Mouse (Mus musculus): ENCODE measurements around the gene Dclk1.

The Dclk1 gene

DNA sequence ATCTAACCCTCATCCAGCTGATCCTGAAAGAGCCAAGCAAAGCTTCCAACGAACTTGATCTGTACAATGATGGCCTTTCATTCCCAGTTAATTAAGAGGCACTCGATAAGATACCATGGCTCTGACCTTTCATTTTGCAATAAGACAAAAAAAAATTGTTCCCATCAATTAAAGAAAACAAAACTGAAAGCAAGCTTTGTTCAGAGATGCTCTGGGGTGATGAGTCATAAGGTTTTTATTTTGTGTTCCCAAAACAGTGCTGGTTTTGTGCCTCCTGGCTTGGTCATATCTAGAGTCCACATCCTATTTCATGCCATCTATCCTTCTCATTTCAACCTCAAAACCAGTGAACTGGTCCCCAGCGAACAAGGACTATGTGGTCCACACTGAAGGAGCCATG, 91.3 kb downstream of the Dclk1 start:
- DNase-seq (ENCODE audit: low spot score in 2 of 2) = no peak

DNA sequence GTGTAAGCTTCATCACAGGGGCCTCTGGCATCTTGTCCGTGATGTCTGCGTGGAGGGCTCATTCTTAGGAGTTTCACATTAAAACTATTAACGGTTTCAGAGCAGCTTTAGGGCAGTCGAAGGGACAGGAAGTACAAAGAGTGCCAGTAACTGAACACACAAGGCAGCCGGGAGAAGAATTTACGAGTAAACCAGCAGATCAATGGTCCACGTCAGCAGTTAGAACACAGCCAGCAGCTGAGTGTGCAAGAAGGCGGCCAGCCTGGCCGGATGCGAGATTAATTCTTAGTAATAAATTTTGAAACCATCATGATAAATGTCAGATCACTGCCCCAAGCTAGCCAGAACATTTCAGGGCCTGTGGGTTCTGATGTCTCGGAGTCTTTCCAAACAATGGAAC, 94.7 kb downstream of the Dclk1 start:
- DNase-seq (ENCODE audit: low spot score in 2 of 2) = no peak

- no peak for DNase-seq (ENCODE audit: low spot score in 2 of 2)
Observed at GRCm38 (mm10) chr3:55337671-55338070, 95.5 kb downstream of the Dclk1 start.

GRCm38 (mm10) chr3:55342445-55342844, 100.3 kb downstream of the Dclk1 start:
- no peak for DNase-seq (ENCODE audit: low spot score in 2 of 2)

GRCm38 (mm10) chr3:55347371-55348025, 105.3 kb downstream of the Dclk1 start:
- DNase-seq (ENCODE audit: low spot score in 2 of 2) = peak; percentile 35 to 64

DNA sequence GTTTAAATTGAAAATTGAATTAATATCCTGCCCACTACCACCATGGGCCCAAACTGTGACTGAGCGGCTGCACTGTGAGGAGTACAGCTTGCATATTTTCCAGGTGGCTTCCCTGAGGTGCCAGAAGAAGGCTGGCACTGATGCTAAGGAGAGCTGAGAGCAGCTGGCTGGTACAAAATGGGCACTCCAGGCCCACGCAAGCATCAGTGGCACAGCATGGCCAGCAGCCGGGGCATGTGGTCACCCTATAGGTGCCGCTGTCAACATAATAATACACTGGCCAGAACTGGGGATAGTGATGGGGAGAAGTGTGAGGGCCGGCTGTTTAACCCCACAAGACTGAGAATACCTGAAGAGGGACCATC, 105.8 kb downstream of the Dclk1 start:
- peak in 1 of 2 experiments; percentile 30 for DNase-seq (ENCODE audit: low spot score in 2 of 2)

DNA sequence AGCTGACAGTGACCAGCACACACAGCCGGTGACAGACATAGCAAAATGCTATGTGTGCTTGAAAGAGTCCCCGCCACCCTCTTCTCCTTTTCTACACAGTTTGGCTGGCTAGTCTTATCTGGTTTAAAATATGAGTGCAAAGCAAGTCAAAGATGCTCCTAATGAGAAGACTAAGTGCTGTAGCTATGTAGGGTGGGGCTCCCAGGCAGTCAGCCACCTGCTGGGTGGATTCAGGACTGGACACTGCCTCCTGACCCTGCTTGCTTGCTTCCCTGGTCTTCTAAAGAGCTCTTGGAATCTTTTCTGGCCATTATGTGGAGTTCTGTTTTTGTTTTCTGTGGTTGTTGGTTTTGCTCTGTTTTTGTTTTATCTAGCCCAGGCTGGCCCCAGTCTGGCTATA, 108.0 kb downstream of the Dclk1 start:
- peak in 1 of 2 experiments; percentile 5 for DNase-seq (ENCODE audit: low spot score in 2 of 2)

- peak; percentile 31 to 74 for DNase-seq (ENCODE audit: low spot score in 2 of 2)
Observed at GRCm38 (mm10) chr3:55351281-55352052, 109.3 kb downstream of the Dclk1 start.

DNA sequence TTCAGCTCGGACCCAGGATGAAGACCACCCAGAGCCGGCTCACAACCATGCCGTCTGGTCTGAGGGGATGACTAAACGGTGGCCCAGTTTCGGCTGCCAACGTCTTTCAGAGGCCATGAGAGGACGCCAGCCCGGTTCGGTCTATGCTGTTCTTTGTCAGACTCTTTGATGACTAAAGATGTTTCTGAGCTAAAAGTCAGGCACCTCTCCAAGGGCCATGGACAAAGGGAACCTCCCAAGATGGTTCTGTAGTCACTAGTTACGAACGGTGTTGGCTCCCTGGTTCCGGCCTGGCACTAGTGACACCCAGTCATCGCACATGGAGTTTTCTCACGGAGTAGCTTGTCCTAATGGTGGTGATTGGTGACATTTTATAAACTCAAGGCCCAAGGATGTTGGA, 110.4 kb downstream of the Dclk1 start:
- DNase-seq (ENCODE audit: low spot score in 2 of 2) = no peak

- no peak for DNase-seq (ENCODE audit: low spot score in 2 of 2)
Observed at GRCm38 (mm10) chr3:55353169-55353568, 111.0 kb downstream of the Dclk1 start.

DNA sequence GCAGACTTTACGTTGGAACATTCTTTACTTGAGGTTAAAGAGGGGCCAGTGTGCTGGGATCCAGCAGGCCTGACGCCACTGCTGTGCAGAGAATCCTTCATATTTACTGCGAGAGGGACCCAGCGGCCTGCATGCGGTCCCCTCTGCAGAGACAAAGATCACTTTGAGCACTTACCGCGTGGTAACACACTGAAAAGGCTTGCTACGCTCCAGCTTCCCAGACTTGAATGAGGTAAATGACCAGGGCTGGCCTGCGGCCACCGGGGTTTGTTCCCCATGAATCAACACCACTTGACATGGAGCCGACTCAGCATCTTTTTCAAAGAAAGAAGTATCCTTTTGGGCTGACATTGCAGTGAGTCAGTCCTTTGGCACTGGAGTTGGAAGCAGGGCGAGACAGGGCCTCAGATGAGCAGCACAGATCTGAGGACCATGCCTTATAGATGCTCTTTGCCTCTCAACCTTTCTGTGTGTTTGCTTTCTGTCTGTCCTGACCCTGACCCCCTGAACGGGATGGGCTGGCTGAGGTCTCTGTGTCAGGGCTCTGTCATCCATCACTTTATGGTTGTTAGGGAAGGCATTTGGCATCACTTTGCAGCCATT, 111.8 kb downstream of the Dclk1 start:
- peak in 1 of 2 experiments; percentile 64 for DNase-seq (ENCODE audit: low spot score in 2 of 2)

DNA sequence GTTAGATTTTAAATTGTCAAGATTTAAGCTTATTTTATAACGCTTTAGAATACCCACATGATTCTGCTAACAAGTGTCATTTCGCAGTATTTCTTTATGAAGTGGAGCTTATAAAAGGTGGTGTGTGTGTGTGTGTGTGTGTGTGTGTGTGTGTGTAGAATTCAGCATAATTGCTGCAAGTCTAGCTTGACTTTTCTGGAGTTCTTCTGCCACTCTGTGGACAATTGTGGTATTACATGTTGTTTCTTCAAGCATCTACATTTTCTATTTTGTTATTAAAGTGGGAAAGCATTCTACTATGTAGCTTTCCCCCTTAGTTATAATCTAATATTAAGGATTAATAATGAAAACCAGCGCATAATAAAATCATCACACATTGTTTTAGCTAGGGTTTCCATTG, 112.6 kb downstream of the Dclk1 start:
- DNase-seq (ENCODE audit: low spot score in 2 of 2) = peak in 1 of 2 experiments; percentile 73

DNA sequence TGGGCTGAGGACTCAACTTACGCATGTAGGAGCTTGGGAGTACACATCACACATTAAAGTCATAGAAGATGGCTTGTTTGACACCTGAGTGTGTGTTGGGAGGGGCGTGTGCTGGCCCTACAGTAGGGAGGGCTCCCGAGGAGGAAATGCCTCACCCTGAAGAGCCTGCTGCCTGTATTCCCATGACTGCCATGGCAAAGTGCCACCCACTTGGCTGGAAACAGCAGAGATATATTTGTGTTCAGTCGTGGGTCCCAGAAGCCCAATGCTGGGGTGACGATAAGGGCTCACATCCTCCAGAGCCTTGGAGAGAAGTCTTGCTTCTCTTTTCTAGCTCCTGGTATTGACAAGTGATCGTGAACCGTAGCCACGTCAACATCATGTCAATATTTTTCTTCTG, 116.3 kb downstream of the Dclk1 start:
- DNase-seq (ENCODE audit: low spot score in 2 of 2) = no peak

DNA sequence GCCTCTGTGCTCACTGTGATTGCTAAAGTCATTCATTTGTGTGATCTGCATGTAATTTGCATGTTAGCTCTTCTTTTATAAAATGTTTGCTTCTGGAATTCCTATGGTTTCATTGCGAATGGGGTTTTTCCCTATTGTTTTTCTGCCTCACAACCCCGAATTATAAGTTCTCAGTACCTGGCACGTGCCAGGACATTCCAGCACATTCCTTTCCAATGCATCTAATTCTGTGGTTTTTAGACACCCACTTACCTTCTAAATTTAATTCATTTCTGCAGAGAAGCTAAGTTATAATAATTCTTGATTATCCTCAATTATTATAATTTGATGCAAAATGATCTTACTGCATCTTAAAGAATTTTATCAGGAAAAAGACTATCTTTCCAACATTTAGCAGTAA, 118.7 kb downstream of the Dclk1 start:
- no peak for DNase-seq (ENCODE audit: low spot score in 2 of 2)

DNA sequence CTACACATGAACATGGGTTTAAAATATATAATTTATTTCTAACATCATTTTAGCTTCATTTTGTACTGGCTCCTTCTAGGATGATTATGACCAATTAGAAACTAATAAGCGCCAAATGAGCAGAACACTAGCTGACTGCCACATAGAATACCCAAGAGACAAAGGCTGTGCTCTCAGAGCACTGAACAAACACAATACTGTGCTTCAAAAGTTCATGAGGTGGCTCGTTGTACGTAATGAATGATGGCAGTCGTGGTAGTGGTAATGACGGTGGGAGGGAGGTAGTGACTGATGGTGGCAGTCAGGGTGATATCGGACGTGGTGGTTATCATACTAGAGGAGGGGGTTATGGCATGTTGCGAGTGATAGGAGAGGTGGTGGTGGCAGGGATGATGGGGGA, 125.0 kb downstream of the Dclk1 start:
- no peak for DNase-seq (ENCODE audit: low spot score in 2 of 2)

DNA sequence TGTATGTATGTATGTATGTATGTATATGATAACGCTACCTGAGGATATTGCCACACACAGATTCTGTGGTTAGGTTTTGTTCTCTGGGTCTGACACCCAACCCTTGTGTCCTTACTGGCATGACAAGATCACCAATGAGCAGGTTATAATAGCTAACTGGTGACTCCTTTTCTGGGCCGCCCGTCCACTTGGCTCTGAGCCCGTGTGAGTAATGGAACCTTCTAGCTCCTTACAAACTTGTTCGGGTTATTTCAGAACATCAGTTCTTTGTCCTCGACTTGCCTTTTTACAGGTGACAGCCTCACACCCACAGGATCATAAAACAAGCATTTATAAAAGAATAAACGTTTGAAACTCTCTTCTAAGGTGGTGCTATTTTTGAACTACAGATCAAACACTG, 127.0 kb downstream of the Dclk1 start:
- no peak for DNase-seq (ENCODE audit: low spot score in 2 of 2)

DNA sequence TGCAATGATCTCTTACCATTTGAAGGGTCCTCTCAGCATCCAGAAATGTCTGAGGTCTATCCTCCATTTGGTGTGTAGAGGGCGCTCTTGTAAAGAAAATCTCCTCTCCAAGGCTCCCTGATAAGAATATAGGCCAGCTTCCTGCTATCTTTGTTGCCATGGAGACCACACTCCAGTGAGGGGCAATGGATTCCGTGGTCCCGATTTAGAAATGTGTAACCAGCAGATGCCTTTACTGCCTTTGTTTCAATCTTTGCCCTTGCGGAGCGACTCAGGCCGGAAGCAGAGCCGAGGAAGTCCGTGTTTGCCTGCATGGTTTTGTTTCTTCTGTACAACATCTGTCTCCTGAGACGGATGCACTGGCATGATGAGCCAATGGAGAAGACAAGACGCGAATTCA, 131.5 kb downstream of the Dclk1 start:
- DNase-seq (ENCODE audit: low spot score in 2 of 2) = peak; percentile 67 to 89

DNA sequence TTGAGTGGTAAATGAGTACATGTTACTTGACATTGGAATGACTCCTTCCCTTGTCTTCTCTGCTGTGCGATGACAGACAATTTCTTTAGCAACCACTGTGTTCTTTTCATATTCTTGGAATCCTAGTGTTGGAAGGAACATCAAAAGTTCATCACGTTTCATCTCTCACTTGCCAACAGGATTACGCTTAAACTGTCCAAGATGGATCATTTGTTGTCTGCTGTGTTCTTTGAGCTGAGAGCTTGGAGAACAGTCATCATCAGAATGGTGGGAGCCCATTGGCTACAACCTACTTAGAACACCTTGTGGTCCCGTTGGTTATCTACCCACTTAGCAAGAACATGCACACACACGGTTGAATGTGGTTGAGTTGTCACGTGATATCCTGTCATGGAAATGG, 136.4 kb downstream of the Dclk1 start:
- no peak for DNase-seq (ENCODE audit: low spot score in 2 of 2)

DNA sequence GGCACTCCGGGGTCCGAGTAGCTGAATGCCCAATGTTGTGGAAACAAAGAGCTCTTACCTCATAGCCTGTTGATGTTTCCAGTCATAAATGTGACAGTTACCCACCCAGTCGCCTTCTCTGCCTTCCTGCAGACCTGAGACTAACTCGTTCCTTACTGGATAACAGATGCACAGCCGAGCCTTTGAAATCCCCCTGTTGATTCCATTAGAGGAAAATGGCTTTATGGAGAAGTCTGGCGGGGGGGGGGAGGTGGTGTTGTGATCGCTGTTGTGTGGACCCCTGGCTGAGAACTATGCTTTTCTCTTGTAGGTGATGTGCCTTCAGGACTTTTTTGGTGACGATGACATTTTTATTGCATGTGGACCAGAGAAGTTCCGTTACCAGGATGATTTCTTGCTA, 138.3 kb downstream of the Dclk1 start:
- no peak for DNase-seq (ENCODE audit: low spot score in 2 of 2)

DNA sequence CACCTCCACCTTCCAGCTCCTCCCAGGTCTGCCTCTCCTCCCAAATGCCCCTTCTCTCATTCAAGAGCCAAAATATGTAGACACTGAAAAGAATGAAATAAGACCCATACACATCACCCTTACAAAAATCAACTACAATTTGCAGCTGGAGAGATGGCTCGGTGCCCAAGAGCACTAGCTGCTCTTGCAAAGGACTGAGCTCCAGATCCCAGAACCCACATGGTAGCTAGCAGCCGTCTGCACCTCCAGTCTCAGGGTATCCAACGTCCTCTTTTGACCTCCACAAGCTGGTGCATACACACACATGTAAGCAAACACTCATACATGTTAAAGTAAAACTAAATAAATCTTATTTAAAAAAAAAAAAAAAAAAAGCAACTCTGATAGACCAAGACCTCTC, 150.4 kb downstream of the Dclk1 start:
- DNase-seq (ENCODE audit: low spot score in 2 of 2) = no peak

DNA sequence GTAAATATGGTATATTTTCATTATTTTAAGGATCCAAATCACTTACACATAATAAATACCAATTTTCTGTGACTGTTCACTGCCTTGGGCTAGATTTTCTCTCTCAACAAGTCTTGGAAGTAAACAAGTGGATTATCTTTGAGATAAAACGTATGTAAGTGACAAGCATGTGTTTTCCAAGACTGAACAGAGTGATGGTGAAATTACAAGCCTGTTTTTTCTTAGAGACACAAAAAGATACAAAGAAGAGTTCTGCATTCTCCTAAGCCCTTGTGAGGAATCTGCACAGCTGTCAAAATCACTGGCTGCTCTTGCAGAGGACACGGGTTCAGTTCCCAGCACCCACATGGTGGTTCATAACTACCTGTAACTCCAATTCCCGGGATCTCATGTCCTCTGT, 151.4 kb downstream of the Dclk1 start:
- no peak for DNase-seq (ENCODE audit: low spot score in 2 of 2)

DNA sequence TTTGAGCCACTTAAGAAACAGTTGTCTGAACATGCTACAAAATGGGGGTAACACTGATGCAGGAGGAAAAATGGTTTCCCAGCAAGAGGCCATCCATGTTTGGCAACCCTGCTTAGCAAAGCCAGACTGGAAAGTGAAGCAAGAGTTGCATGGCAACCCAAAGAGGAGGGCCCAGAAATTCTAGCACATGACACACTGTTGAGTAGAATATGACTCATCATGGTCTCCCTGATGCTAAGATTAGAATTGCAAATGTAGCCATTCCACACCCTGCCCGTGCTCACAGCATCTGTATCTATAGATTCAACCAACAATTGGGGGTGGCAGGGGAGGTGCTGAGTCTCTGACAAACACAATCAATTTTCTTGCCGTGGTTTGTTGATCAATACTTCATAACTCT, 154.6 kb downstream of the Dclk1 start:
- peak in 1 of 2 experiments; percentile 61 for DNase-seq (ENCODE audit: low spot score in 2 of 2)

Data from frontal cortex, postnatal 36 days (tissue).